Mouse (Mus musculus) E14TG2a.4 (cell line): ENCODE results near the gene Tpp1.

ENCODE experiments used
- CTCF ChIP-seq: conservative IDR thresholded peaks from 2 replicates; pipeline ENCODE4 v1.5.1; 2014; ENCODE audit warnings: low read length
- NANOG ChIP-seq: IDR thresholded peaks from 2 replicates; pipeline ENCODE4 v1.6.1; 2014; ENCODE audit warnings: borderline replicate concordance, low read length, mixed read lengths
- POU5F1 ChIP-seq: IDR thresholded peaks from 2 replicates; pipeline ENCODE4 v1.6.1; 2014; ENCODE audit warnings: low read length, borderline replicate concordance

DNA sequence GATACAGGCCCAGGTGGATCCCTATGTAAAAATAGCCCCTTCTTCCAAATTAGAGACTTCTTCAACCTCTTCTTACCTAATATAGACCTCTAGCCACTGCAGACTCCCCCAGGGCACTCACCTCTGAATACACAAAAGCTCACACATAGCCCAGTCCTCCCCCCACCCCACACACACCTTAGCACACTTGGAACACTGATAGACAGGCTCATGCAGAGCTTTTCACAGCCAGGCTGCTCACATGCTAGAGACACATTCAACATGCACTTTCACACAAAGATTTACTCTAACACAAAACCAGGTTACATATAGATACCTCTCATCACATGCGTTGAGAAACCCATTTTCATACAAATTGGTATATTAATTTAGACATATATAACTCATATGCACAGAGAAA is 25.3 kb upstream of the Tpp1 start:
- TF ChIP-seq CTCF (no peak), POU5F1 (no peak), NANOG (no peak)
